Mouse (Mus musculus): ENCODE data around the gene Gata2. TPM values are rescaled to one million over a fixed set of nuclear protein-coding genes. Genes with fewer than 3 reads are reported as not detected.

Gene Gata2
- polyA plus RNA-seq, 1 experiment from 2014 or later: 35.9 TPM

GRCm38 (mm10) chr6:88188148-88188547 lies 5.5 kb upstream of the Gata2 start:
- H3K36me3 ChIP-seq (replicated peaks): no peaks in the 10 kb centered on the region
- 78% methylated on average over 6 of the region's 6 CpGs for WGBS
- peaks cover 75% of the 10 kb centered on the region for H3K27me3 ChIP-seq (replicated peaks; ENCODE audit: low read depth, poor library complexity, severe bottlenecking)
- H3K9me3 ChIP-seq: no peaks in the 10 kb centered on the region
- H3K27ac ChIP-seq (replicated peaks): no peak overlapping the region
- H3K4me1 ChIP-seq: peaks cover 24% of the 10 kb centered on the region
- H3K4me3 ChIP-seq: no peak overlapping the region
- no peak for DNase-seq (ENCODE audit: low spot score)

- H3K9me3 ChIP-seq: no peaks in the 10 kb centered on the region
- 2% methylated on average over 56 of the region's 56 CpGs for WGBS
- H3K4me1 ChIP-seq: peaks cover 37% of the 10 kb centered on the region
- H3K36me3 ChIP-seq (replicated peaks): no peaks in the 10 kb centered on the region
- peak overlapping the region; percentile 60 for H3K4me3 ChIP-seq
- H3K27me3 ChIP-seq (replicated peaks; ENCODE audit: low read depth, poor library complexity, severe bottlenecking): peaks cover 88% of the 10 kb centered on the region
- peak; percentile 91 for DNase-seq (ENCODE audit: low spot score)
- H3K27ac ChIP-seq (replicated peaks): no peak overlapping the region; the same call in 1 of the 2 replicates
Measured at GRCm38 (mm10) chr6:88189312-88190042, 4.2 kb upstream of the Gata2 start.

- no peak for DNase-seq (ENCODE audit: low spot score)
- 2% methylated on average over 13 of the region's 13 CpGs for WGBS
- Histone ChIP-seq H3K27me3 (replicated peaks; ENCODE audit: low read depth, poor library complexity, severe bottlenecking) (peaks cover 93% of the 10 kb centered on the region), H3K4me3 (peak overlapping the region; percentile 60), H3K36me3 (replicated peaks) (no peaks in the 10 kb centered on the region), H3K4me1 (peaks cover 42% of the 10 kb centered on the region), H3K9me3 (no peaks in the 10 kb centered on the region), H3K27ac (replicated peaks) (0 out of 2 replicates have a peak overlapping the region, but pooled peaks have one; percentile 16)
Measured at GRCm38 (mm10) chr6:88190043-88190309, 3.7 kb upstream of the Gata2 start.

DNA sequence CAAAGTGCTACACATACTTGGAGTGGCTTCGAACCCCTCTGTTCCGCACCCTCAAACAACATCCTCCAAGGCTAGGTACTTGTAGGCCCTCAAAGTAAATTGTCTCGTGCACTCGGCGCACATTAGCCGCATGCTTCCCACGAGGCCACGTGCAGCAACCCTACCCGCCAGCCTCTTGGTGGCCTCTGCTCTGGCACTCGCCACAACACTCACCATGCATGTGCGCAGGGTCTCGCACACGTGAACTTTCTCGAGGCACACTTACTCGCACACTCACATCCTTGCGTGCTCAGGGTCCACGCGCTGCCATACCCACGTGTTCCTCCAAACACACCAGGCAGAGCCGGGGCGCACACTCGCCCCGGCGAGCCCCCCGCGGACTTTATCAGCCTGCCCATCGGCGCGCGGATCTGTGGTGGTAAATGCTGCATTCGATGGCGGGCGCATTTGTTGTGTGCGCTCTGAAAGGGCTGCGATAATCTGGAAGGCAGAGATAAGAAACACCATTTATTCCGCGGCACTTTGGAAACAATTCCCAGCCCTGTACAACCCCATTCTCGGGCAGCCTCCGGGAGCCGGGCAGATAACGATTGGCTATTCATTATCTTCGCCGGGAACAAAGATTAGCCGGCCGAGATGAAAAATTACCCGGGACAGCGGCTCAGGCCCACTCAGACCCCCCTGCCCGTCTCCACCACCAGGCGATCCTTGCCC lies 3.2 kb upstream of the Gata2 start:
- WGBS: 2% methylated on average over 49 of the region's 49 CpGs
- H3K27me3 ChIP-seq (replicated peaks; ENCODE audit: low read depth, poor library complexity, severe bottlenecking): peaks cover 98% of the 10 kb centered on the region
- no peaks in the 10 kb centered on the region for H3K9me3 ChIP-seq
- H3K27ac ChIP-seq (replicated peaks): 0 out of 2 replicates have a peak overlapping the region, but pooled peaks have one; percentile 16
- H3K4me3 ChIP-seq: peak overlapping the region; percentile 60
- H3K4me1 ChIP-seq: peaks cover 43% of the 10 kb centered on the region
- DNase-seq (ENCODE audit: low spot score): peak; percentile 59
- H3K36me3 ChIP-seq (replicated peaks): no peaks in the 10 kb centered on the region

DNA sequence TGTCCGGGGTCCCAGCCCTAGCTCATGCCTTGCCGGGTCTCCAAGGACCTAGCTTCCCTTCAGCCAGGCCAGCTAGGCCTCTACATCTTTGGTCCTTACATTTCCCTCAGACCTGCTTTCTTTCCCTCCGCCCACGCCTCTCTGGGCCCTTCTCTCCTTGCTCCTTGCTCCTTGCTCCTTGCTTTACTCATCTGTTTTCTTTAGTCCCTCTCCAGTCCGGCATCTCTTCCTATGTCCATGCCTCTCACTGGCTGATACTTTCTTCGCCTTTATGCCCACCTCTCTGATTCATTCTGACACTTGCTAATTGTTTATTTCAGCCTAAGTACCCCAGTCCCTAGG lies 2.7 kb upstream of the Gata2 start:
- Histone ChIP-seq H3K36me3 (replicated peaks) (no peaks in the 10 kb centered on the region), H3K27ac (replicated peaks) (no peak overlapping the region), H3K4me1 (peaks cover 45% of the 10 kb centered on the region), H3K27me3 (replicated peaks; ENCODE audit: low read depth, poor library complexity, severe bottlenecking) (peaks cover 100% of the 10 kb centered on the region), H3K9me3 (no peaks in the 10 kb centered on the region), H3K4me3 (peak overlapping the region; percentile 60; the same call in 1 of the 2 replicates)
- DNase-seq (ENCODE audit: low spot score): no peak
- 7% methylated on average over 6 of the region's 6 CpGs for WGBS

DNA sequence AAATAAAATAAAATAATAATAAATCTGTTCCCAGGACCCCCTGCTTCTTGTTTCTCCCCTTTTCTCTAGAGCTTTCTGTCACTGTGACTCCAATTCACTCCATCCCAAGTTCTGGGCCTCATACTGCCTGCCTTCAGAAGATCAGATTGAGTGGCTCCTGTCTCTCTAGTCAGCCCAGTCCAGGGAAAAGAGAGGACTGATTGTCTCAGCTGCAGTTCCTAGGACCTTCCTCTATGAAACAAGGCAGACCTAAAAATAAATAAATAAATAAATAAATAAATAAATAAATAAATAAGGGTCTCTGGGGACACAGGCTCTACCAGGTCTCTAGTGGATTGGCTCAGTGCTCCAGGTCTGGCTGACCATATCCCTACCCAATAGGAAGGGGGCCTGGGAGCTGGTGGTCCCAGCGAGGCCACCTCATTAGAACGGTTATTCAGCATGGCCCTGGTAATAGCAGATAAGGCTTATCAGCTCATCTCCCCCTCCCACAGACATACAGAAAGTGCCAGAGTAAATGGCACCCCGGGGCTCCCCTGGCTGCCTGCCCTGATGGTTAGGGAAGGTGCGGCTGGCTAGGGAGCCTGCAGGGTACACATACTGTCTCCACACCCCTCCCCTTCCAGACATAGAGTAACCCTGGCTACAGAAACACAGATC lies 2.1 kb upstream of the Gata2 start:
- peak; percentile 19 for DNase-seq (ENCODE audit: low spot score)
- 13% methylated on average over 4 of the region's 4 CpGs for WGBS

DNA sequence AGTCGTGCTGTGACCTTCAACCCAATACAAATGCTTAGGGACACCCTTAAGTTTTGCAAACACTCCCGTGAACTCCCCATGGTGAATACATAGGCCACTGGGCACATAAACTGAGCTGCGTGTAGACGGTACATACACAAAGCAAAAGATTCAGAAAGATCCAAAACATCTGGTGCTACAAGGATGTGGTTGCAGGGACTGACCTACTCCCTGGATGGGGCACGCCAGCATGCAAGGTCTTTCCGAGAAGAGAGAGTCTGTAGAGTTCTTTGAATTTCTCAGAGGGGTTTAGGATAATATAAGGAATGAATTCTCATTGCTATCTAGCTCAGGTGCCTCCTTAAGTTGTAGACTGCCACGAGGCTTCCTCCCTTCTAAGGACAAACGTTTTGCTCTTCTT lies 935 bp upstream of the Gata2 start:
- Histone ChIP-seq H3K27ac (replicated peaks) (no peak overlapping the region), H3K4me3 (no peak overlapping the region), H3K4me1 (peaks cover 63% of the 10 kb centered on the region), H3K27me3 (replicated peaks; ENCODE audit: low read depth, poor library complexity, severe bottlenecking) (peaks cover 100% of the 10 kb centered on the region), H3K9me3 (no peaks in the 10 kb centered on the region), H3K36me3 (replicated peaks) (no peaks in the 10 kb centered on the region)
- DNase-seq (ENCODE audit: low spot score): peak; percentile 23
- 10% methylated on average over 8 of the region's 8 CpGs for WGBS

More for the DNA sequence above, 2.1 kb upstream of the Gata2 start:
- Histone ChIP-seq H3K4me3 (no peak overlapping the region), H3K9me3 (no peaks in the 10 kb centered on the region), H3K27me3 (replicated peaks; ENCODE audit: low read depth, poor library complexity, severe bottlenecking) (peaks cover 100% of the 10 kb centered on the region), H3K27ac (replicated peaks) (no peak overlapping the region), H3K4me1 (peaks cover 51% of the 10 kb centered on the region), H3K36me3 (replicated peaks) (no peaks in the 10 kb centered on the region)

- Histone ChIP-seq H3K9me3 (no peaks in the 10 kb centered on the region), H3K36me3 (replicated peaks) (no peaks in the 10 kb centered on the region), H3K27ac (replicated peaks) (peak overlapping the region; percentile 75), H3K4me1 (peaks cover 76% of the 10 kb centered on the region), H3K4me3 (peak overlapping the region; percentile 66), H3K27me3 (replicated peaks; ENCODE audit: low read depth, poor library complexity, severe bottlenecking) (peaks cover 100% of the 10 kb centered on the region)
- WGBS: 1% methylated on average over 58 of the region's 58 CpGs
- DNase-seq (ENCODE audit: low spot score): peak; percentile 73
Measured at GRCm38 (mm10) chr6:88194053-88194977, 624 bp downstream of the Gata2 start.

DNA sequence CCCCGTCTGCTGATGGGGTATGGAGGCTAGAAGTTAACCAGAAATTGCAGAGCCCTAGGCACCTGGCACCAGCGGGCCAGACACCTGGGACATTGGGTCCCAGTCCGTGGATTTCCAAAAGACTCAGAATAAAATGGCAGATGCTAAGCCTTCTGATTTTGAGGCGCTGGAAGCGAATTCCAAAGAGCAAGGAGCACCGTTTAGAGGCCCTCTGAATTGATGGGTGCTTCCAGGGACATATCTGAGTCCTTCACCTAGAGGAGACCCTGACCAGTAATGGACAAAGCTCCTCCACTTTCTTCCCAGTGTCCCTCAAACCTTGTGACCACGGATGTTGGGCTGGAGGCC lies 1.3 kb downstream of the Gata2 start:
- Histone ChIP-seq H3K4me3 (peak overlapping the region; percentile 66; the same call in 1 of the 2 replicates), H3K4me1 (peaks cover 76% of the 10 kb centered on the region), H3K9me3 (no peaks in the 10 kb centered on the region), H3K36me3 (replicated peaks) (no peaks in the 10 kb centered on the region), H3K27ac (replicated peaks) (no peak overlapping the region), H3K27me3 (replicated peaks; ENCODE audit: low read depth, poor library complexity, severe bottlenecking) (peaks cover 100% of the 10 kb centered on the region)
- peak; percentile 54 for DNase-seq (ENCODE audit: low spot score)
- 3% methylated on average over 7 of the region's 7 CpGs for WGBS

GRCm38 (mm10) chr6:88196054-88196732 lies 2.5 kb downstream of the Gata2 start:
- Histone ChIP-seq H3K4me3 (peak overlapping the region; percentile 66), H3K4me1 (peaks cover 76% of the 10 kb centered on the region), H3K27ac (replicated peaks) (peak overlapping the region; percentile 81), H3K36me3 (replicated peaks) (peaks cover 4% of the 10 kb centered on the region), H3K9me3 (no peaks in the 10 kb centered on the region), H3K27me3 (replicated peaks; ENCODE audit: low read depth, poor library complexity, severe bottlenecking) (peaks cover 100% of the 10 kb centered on the region)
- DNase-seq (ENCODE audit: low spot score): peak; percentile 61
- WGBS: under 1% methylated on average over 33 of the region's 33 CpGs

- peak overlapping the region; percentile 81 for H3K27ac ChIP-seq (replicated peaks)
- peaks cover 79% of the 10 kb centered on the region for H3K4me1 ChIP-seq
- H3K9me3 ChIP-seq: no peaks in the 10 kb centered on the region
- under 1% methylated on average over 44 of the region's 44 CpGs for WGBS
- H3K36me3 ChIP-seq (replicated peaks): peaks cover 4% of the 10 kb centered on the region
- H3K27me3 ChIP-seq (replicated peaks; ENCODE audit: low read depth, poor library complexity, severe bottlenecking): peaks cover 100% of the 10 kb centered on the region
- peak overlapping the region; percentile 66 for H3K4me3 ChIP-seq
- DNase-seq (ENCODE audit: low spot score): peak; percentile 66
Measured at GRCm38 (mm10) chr6:88196733-88197312, 3.1 kb downstream of the Gata2 start.
